Mouse (Mus musculus) liver, embryonic 15.5 days (tissue): ENCODE data around the gene Tenm4. TPM values are rescaled to one million over a fixed set of nuclear protein-coding genes. Genes with fewer than 3 reads are reported as not detected.
A peak's percentile ranks its signal among the peaks of the same experiment; 100 is the strongest.

Experiments used
- ATAC-seq: fragments of 200-750 bp; cut with Nextera tagmentation; 2 replicates; pipeline ENCODE4 v1.8.0; 2017; ENCODE audit warnings: moderate number of reproducible peaks, mild to moderate bottlenecking, moderate library complexity; ENCODE audit not compliant: insufficient read depth
- H3K27ac ChIP-seq: fragments of 300-500 bp; sonication (generic); replicated peaks from 2 replicates; pipeline ENCODE4 v1.5.1; 2015; ENCODE audit warnings: mild to moderate bottlenecking, inconsistent platforms
- H3K27me3 ChIP-seq: fragments of 300-500 bp; sonication (generic); 2 replicates; pipeline ENCODE4 v1.6.1; 2015; ENCODE audit warnings: mild to moderate bottlenecking, inconsistent platforms
- H3K36me3 ChIP-seq: fragments of 300-500 bp; sonication (generic); replicated peaks from 2 replicates; pipeline ENCODE4 v1.6.1; 2015; ENCODE audit warnings: moderate library complexity, mild to moderate bottlenecking, inconsistent platforms
- H3K4me1 ChIP-seq: fragments of 300-500 bp; sonication (generic); replicated peaks from 2 replicates; pipeline ENCODE4 v1.6.1; 2015; ENCODE audit warnings: inconsistent platforms
- H3K4me2 ChIP-seq: fragments of 300-500 bp; sonication (generic); 2 replicates; pipeline ENCODE4 v1.6.1; 2015; ENCODE audit warnings: moderate library complexity, mild to moderate bottlenecking, inconsistent platforms
- H3K4me3 ChIP-seq: fragments of 300-500 bp; sonication (generic); replicated peaks from 2 replicates; pipeline ENCODE4 v1.5.1; 2015; ENCODE audit warnings: mild to moderate bottlenecking, inconsistent platforms
- H3K9ac ChIP-seq: fragments of 300-500 bp; sonication (generic); 2 replicates; pipeline ENCODE4 v1.6.1; 2015; ENCODE audit warnings: moderate library complexity, mild to moderate bottlenecking, inconsistent platforms
- H3K9me3 ChIP-seq: fragments of 300-500 bp; sonication (generic); replicated peaks from 2 replicates; pipeline ENCODE4 v1.6.1; 2016; ENCODE audit warnings: inconsistent platforms
- WGBS: fragments of 180-500 bp; shearing (Covaris S2); methylation state at CpG from one replicate; pipeline ENCODE4 v1.1.7; 2015; ENCODE audit warnings: mixed read lengths; ENCODE audit not compliant: insufficient replicate concordance; 5-methylcytosine and 5-hydroxymethylcytosine counted together
- polyA plus RNA-seq: library from polyadenylated mRNA; unstranded; fragments of >200 nt; fragmentation: Nextera tagmentation; extraction: Ambion mirVana; gene quantifications from 2 replicates; pipeline ENCODE4 v1.2.1, GENCODE M21; 2015

Tenm4 gene
- 0.69 and 1.1 TPM in 2 replicates for polyA plus RNA-seq

GRCm38 (mm10) chr7:96170924-96171595 lies at the start of gene Tenm4:
TSS of gene Tenm4 (plus strand) at chr7:96171246.
- Histone ChIP-seq H3K36me3 (no peaks in the 10 kb centered on the region), H3K27me3 (no peaks in the 10 kb centered on the region), H3K4me3 (no peak within 1 kb of the TSS), H3K27ac (no peak within 1 kb of the TSS), H3K4me1 (no peaks in the 10 kb centered on the region), H3K4me2 (no peak within 1 kb of the TSS), H3K9me3 (no peaks in the 10 kb centered on the region), H3K9ac (no peak within 1 kb of the TSS)
- ATAC-seq: no peak
- 28% methylated on average over 14 of the region's 14 CpGs for WGBS

GRCm38 (mm10) chr7:96130763-96131162 lies 40.3 kb upstream of the Tenm4 start:
- WGBS: 41% methylated on average over 4 of the region's 4 CpGs
- H3K4me2 ChIP-seq: no peak overlapping the region
- ATAC-seq: no peak
- no peaks in the 10 kb centered on the region for H3K36me3 ChIP-seq
- H3K9ac ChIP-seq: no peak overlapping the region
- H3K4me1 ChIP-seq: no peaks in the 10 kb centered on the region
- H3K9me3 ChIP-seq: no peaks in the 10 kb centered on the region
- no peak overlapping the region for H3K4me3 ChIP-seq
- no peak overlapping the region for H3K27ac ChIP-seq
- H3K27me3 ChIP-seq: no peaks in the 10 kb centered on the region

DNA sequence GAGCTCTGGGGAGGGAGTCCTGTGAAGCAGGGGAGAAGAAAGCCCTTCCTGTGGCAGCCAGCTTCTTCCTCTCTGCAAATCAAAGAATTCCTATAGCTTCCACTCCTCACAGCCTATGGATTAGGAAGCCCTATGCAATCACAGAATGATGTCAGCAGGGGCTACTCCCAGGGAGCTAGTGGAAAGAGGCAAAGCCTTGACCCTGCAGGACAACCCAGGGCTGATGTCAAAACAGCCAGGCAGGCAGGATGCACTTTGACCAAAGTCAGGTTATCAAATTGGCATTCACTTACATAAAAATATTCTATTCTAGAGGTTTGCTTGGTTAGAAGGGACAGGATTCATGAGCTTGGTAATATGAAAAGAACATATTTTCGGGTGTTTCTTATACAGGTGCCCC lies 39.9 kb upstream of the Tenm4 start:
- H3K4me3 ChIP-seq: no peak overlapping the region
- no peak for ATAC-seq
- 40% methylated on average over 1 of the region's 1 CpGs for WGBS
- H3K36me3 ChIP-seq: no peaks in the 10 kb centered on the region
- no peak overlapping the region for H3K27ac ChIP-seq
- H3K4me2 ChIP-seq: no peak overlapping the region
- H3K4me1 ChIP-seq: no peaks in the 10 kb centered on the region
- no peaks in the 10 kb centered on the region for H3K9me3 ChIP-seq
- H3K9ac ChIP-seq: no peak overlapping the region
- H3K27me3 ChIP-seq: no peaks in the 10 kb centered on the region

DNA sequence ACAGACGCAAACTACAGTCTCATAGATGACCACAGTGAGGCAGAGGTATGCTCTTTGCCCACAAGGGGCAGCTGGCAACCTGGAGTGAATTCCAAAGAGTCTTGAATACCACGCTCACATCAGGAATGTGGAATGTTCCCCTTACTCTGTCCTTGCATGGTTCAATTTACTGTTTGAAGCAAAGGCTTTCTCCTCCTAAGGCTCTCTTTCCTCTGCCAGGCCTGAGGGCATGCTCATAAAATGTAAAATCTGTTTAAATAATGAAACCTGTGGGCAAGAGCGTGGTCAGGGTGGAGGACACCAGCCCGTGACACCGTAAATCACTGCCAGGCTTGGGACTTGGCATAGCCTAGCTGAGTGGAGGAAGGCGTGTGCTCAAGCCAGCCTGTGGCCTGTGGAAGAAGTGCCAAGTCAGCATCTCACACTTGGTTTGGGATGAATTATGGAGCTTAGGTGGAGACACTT lies 34.5 kb upstream of the Tenm4 start:
- no peak overlapping the region for H3K9ac ChIP-seq
- 57% methylated on average over 6 of the region's 6 CpGs for WGBS
- H3K27me3 ChIP-seq: no peaks in the 10 kb centered on the region
- no peaks in the 10 kb centered on the region for H3K36me3 ChIP-seq
- ATAC-seq: no peak
- no peaks in the 10 kb centered on the region for H3K4me1 ChIP-seq
- no peak overlapping the region for H3K4me3 ChIP-seq
- H3K27ac ChIP-seq: no peak overlapping the region
- no peaks in the 10 kb centered on the region for H3K9me3 ChIP-seq
- no peak overlapping the region for H3K4me2 ChIP-seq

DNA sequence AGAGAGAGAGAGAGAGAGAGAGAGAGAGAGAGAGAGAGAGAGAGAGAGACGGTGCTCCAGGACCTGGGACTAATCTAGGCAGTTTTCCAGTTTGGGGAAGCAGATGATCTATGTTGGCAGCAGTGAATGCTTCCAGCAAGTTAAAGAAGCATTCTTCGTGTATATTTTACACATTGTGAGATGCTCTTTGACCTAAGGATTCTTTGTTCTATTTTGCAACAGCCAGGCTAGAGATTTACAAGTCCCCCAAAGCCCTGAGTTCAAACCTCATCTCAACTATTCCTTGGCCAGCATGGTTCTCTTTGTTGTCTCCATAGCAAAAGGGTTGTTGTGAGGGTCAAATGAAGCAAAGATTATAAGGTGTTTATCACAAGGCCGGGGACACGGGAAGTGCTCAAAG lies 29.2 kb upstream of the Tenm4 start:
- Histone ChIP-seq H3K36me3 (no peaks in the 10 kb centered on the region), H3K4me3 (no peak overlapping the region), H3K9me3 (no peaks in the 10 kb centered on the region), H3K9ac (no peak overlapping the region), H3K4me2 (no peak overlapping the region), H3K27me3 (no peaks in the 10 kb centered on the region), H3K27ac (no peak overlapping the region), H3K4me1 (no peaks in the 10 kb centered on the region)
- WGBS: 75% methylated on average over 4 of the region's 4 CpGs
- ATAC-seq: no peak

DNA sequence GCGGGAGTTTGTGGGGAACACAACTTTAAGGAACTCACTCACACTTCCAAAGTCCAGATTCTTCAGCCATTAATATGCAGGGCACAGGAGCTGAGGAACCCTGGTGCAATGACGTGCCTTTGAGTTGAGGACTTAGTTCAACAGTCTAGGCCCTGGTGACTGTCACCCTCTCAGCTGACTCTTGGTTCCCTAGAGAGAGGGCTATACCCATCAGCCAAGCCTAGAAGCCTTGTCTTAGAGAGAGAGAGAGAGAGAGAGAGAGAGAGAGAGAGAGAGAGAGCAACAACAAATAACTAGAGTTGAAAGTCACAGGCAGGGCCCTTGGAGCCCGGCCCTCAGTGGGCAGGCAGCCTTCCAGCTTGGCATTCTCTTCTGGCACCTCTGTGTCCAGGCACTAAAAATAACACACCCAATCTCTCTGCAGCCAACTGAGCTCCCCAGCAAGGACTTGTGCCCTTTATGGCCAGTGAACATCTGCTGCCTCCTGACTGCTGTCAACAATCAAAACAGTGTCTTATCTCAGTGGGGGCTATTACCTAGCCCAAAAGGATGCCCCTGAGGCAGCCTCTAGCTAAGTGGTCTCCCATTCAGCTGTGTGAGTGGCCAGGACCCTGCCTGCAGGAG lies 28.0 kb upstream of the Tenm4 start:
- Histone ChIP-seq H3K9ac (no peak overlapping the region), H3K4me1 (no peaks in the 10 kb centered on the region), H3K36me3 (no peaks in the 10 kb centered on the region), H3K27ac (no peak overlapping the region), H3K4me3 (no peak overlapping the region), H3K4me2 (no peak overlapping the region), H3K27me3 (no peaks in the 10 kb centered on the region), H3K9me3 (no peaks in the 10 kb centered on the region)
- 57% methylated on average over 3 of the region's 3 CpGs for whole genome bisulfite sequencing
- no peak for ATAC-seq

GRCm38 (mm10) chr7:96147436-96147835 lies 23.6 kb upstream of the Tenm4 start:
- Histone ChIP-seq H3K4me2 (no peak overlapping the region), H3K4me3 (no peak overlapping the region), H3K27me3 (no peaks in the 10 kb centered on the region), H3K27ac (no peak overlapping the region), H3K9me3 (no peaks in the 10 kb centered on the region), H3K9ac (no peak overlapping the region), H3K36me3 (no peaks in the 10 kb centered on the region), H3K4me1 (no peaks in the 10 kb centered on the region)
- 61% methylated on average over 4 of the region's 4 CpGs for WGBS
- ATAC-seq: no peak

DNA sequence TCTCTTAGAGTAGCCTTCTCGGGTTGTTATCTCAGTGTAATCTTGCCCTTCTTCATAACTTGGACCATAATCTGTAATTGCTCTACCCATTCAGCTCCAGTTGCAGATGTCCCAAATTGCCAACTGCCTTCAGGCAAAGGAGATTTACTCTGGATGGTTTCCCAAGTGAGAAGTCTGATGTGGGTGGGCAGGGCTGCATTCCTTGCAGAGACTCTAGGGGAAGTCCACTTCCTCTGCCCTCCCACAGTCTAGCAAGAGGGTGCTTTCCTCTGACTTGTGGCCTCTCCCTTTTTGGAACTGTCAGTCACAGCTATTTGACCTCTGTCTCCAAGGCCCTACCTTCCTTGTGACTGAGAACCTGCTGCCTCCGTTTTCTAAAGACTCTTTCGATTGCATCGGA lies 22.9 kb upstream of the Tenm4 start:
- Histone ChIP-seq H3K27me3 (no peaks in the 10 kb centered on the region), H3K9ac (no peak overlapping the region), H3K27ac (no peak overlapping the region), H3K4me1 (no peaks in the 10 kb centered on the region), H3K36me3 (no peaks in the 10 kb centered on the region), H3K4me3 (no peak overlapping the region), H3K9me3 (no peaks in the 10 kb centered on the region), H3K4me2 (no peak overlapping the region)
- no peak for ATAC-seq
- WGBS: 58% methylated on average over 4 of the region's 4 CpGs

GRCm38 (mm10) chr7:96151277-96151676 lies 19.8 kb upstream of the Tenm4 start:
- WGBS: 34% methylated on average over 3 of the region's 3 CpGs
- no peak overlapping the region for H3K9ac ChIP-seq
- H3K4me3 ChIP-seq: no peak overlapping the region
- no peaks in the 10 kb centered on the region for H3K27me3 ChIP-seq
- H3K36me3 ChIP-seq: no peaks in the 10 kb centered on the region
- H3K9me3 ChIP-seq: no peaks in the 10 kb centered on the region
- H3K4me1 ChIP-seq: no peaks in the 10 kb centered on the region
- ATAC-seq: no peak
- H3K4me2 ChIP-seq: no peak overlapping the region
- H3K27ac ChIP-seq: no peak overlapping the region

DNA sequence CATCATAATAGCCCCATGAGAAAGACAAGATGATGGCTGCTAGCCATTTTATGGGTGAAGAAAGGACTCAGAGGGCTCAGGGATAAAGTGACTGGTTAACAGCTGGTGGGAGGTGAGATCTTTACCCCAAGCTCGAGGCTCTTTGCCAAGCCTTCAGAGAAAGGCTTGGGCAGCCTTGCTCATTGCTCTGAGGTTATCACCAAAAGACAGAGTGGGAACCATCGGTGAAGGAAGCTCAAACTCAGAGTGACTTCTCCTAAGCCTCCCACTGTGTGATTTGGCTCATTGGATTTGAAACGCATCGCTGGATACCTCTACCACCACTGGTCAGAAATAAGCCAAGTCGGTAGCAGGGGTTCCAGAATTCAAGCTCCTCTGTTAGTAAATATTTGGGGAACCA lies 19.1 kb upstream of the Tenm4 start:
- H3K36me3 ChIP-seq: no peaks in the 10 kb centered on the region
- H3K27ac ChIP-seq: no peak overlapping the region
- H3K4me2 ChIP-seq: no peak overlapping the region
- H3K9ac ChIP-seq: no peak overlapping the region
- 28% methylated on average over 5 of the region's 5 CpGs for WGBS
- H3K27me3 ChIP-seq: no peaks in the 10 kb centered on the region
- no peaks in the 10 kb centered on the region for H3K4me1 ChIP-seq
- no peak for ATAC-seq
- H3K4me3 ChIP-seq: no peak overlapping the region
- H3K9me3 ChIP-seq: no peaks in the 10 kb centered on the region

DNA sequence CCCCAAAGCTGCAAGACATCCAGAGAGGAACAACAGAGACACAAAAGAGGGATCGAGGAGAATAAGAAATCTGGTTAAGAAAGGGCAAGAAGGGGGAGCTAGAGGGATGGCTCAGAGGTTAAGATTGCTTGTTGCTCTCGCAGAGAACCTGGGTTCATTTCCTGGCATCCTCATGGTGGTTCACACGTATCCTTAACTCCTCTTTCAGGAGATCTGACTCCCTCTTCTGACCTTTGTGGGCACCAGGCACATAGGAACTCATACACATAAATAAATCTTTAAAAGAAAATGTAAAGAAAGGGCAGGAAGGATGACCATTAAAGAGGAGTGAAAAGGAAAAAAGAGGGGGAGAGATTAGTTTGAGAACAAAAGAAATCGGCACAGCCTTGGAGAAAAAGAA lies 18.6 kb upstream of the Tenm4 start:
- Histone ChIP-seq H3K4me2 (0 out of 2 replicates have a peak overlapping the region, but pooled peaks have one; percentile 51), H3K27me3 (no peaks in the 10 kb centered on the region), H3K9ac (no peak overlapping the region), H3K9me3 (no peaks in the 10 kb centered on the region), H3K27ac (no peak overlapping the region), H3K4me1 (no peaks in the 10 kb centered on the region), H3K4me3 (no peak overlapping the region), H3K36me3 (no peaks in the 10 kb centered on the region)
- 7% methylated on average over 4 of the region's 4 CpGs for WGBS
- ATAC-seq: no peak
